Mouse (Mus musculus) liver, embryonic 11.5 days (tissue): ENCODE data around the gene Pex12. TPM values are rescaled to one million over a fixed set of nuclear protein-coding genes. Genes with fewer than 3 reads are reported as not detected.
"Not testable (repeated sequence)": the region's sequence is repeated elsewhere in the genome, so short reads cannot be mapped to it uniquely, and the experiment has no call there.

ENCODE experiments used
- ATAC-seq: fragments of 200-750 bp; cut with Nextera tagmentation; replicated peaks from 2 replicates; pipeline ENCODE4 v1.8.0; 2017; ENCODE audit warnings: moderate number of reproducible peaks, mild to moderate bottlenecking, moderate TSS enrichment, moderate library complexity; ENCODE audit not compliant: low FRiP score
- DNase-seq: peaks from one replicate; pipeline ENCODE4 v3.0.0-alpha.2; 2017; ENCODE audit warnings: low spot score
- H3K27ac ChIP-seq: fragments of 300-500 bp; sonication (generic); 2 replicates; pipeline ENCODE4 v1.5.1; 2014; ENCODE audit warnings: mild to moderate bottlenecking, low read depth, low read length, control low read depth
- H3K27me3 ChIP-seq: fragments of 300-500 bp; sonication (generic); replicated peaks from 2 replicates; pipeline ENCODE4 v1.6.1; 2014; ENCODE audit warnings: low read length, mixed read lengths; ENCODE audit not compliant: control insufficient read depth, insufficient read depth
- H3K36me3 ChIP-seq: fragments of 300-500 bp; sonication (generic); 2 replicates; pipeline ENCODE4 v1.6.1; 2014; ENCODE audit warnings: mild to moderate bottlenecking, low read length, moderate library complexity, mixed read lengths; ENCODE audit not compliant: control insufficient read depth, insufficient read depth
- H3K4me1 ChIP-seq: fragments of 300-500 bp; sonication (generic); replicated peaks from 2 replicates; pipeline ENCODE4 v1.6.1; 2014; ENCODE audit warnings: low read length, mixed read lengths; ENCODE audit not compliant: control insufficient read depth, insufficient read depth
- H3K4me2 ChIP-seq: fragments of 300-500 bp; sonication (generic); 2 replicates; pipeline ENCODE4 v1.6.1; 2014; ENCODE audit warnings: mild to moderate bottlenecking, control low read depth, moderate library complexity
- H3K4me3 ChIP-seq: fragments of 300-500 bp; sonication (generic); 2 replicates; pipeline ENCODE4 v1.5.1; 2014; ENCODE audit warnings: low read depth, low read length, control low read depth
- H3K9ac ChIP-seq: fragments of 300-500 bp; sonication (generic); 2 replicates; pipeline ENCODE4 v1.6.1; 2014; ENCODE audit warnings: low read depth, low read length, control low read depth
- H3K9me3 ChIP-seq: fragments of 300-500 bp; sonication (generic); 2 replicates; pipeline ENCODE4 v1.6.1; 2016; ENCODE audit warnings: low read length, inconsistent platforms, mixed read lengths; ENCODE audit not compliant: control insufficient read depth
- WGBS: fragments of 180-500 bp; shearing (Covaris S2); extraction: QIAGEN DNeasy Blood & Tissue Kit; methylation state at CpG from one replicate; pipeline ENCODE4 v1.1.7; 2014; 5-methylcytosine and 5-hydroxymethylcytosine counted together
- polyA plus RNA-seq: library from polyadenylated mRNA; unstranded; fragments of >200 nt; fragmentation: Nextera tagmentation; extraction: Ambion mirVana; gene quantifications from 2 replicates; pipeline ENCODE4 v1.2.1, GENCODE M21; 2014

Gene Pex12
- polyA plus RNA-seq, 1 experiment from 2014 or later: 13.7 TPM

GRCm38 (mm10) chr11:83279024-83279423, 23.4 kb downstream of the Pex12 start:
- Histone ChIP-seq H3K36me3 (no peaks in the 10 kb centered on the region), H3K9me3 (no peaks in the 10 kb centered on the region), H3K27ac (no peak overlapping the region), H3K4me3 (no peak overlapping the region), H3K27me3 (peaks cover 8% of the 10 kb centered on the region; the same call in 1 of the 2 replicates), H3K4me1 (no peaks in the 10 kb centered on the region), H3K9ac (no peak overlapping the region), H3K4me2 (no peak overlapping the region)
- ATAC-seq (no peak), DNase-seq (no peak)
- WGBS: 84% methylated on average over 4 of the region's 4 CpGs

- Histone ChIP-seq H3K4me3 (no peak overlapping the region), H3K27me3 (peaks cover 8% of the 10 kb centered on the region; the same call in 1 of the 2 replicates), H3K4me1 (peaks cover 6% of the 10 kb centered on the region; the same call in 1 of the 2 replicates), H3K9me3 (no peaks in the 10 kb centered on the region), H3K9ac (no peak overlapping the region), H3K27ac (no peak overlapping the region), H3K36me3 (no peaks in the 10 kb centered on the region), H3K4me2 (no peak overlapping the region)
- 66% methylated on average over 7 of the region's 7 CpGs for WGBS
- ATAC-seq (no peak), DNase-seq (no peak)
These were observed 26.1 kb downstream of the Pex12 start for GRCm38 (mm10) chr11:83276251-83276650.

- Histone ChIP-seq H3K9ac (no peak overlapping the region), H3K4me3 (no peak overlapping the region), H3K4me2 (no peak overlapping the region), H3K36me3 (no peaks in the 10 kb centered on the region), H3K4me1 (peaks cover 6% of the 10 kb centered on the region; the same call in 1 of the 2 replicates), H3K27me3 (peaks cover 8% of the 10 kb centered on the region; the same call in 1 of the 2 replicates), H3K27ac (peak overlapping the region; percentile 32; the same call in 1 of the 2 replicates), H3K9me3 (no peaks in the 10 kb centered on the region)
- ATAC-seq (peak; percentile 0; the same call in 1 of the 2 replicates), DNase-seq (no peak)
- 16% methylated on average over 2 of the region's 2 CpGs for WGBS
These were observed 30.2 kb downstream of the Pex12 start for GRCm38 (mm10) chr11:83271951-83272843.

GRCm38 (mm10) chr11:83271151-83271950, 31.0 kb downstream of the Pex12 start:
- peak; percentile 91 for ATAC-seq
- Histone ChIP-seq H3K9me3 (no peaks in the 10 kb centered on the region), H3K4me2 (peak overlapping the region; percentile 69), H3K4me3 (peak overlapping the region; percentile 49), H3K27me3 (peaks cover 8% of the 10 kb centered on the region; the same call in 1 of the 2 replicates), H3K36me3 (no peaks in the 10 kb centered on the region), H3K9ac (peak overlapping the region; percentile 55), H3K4me1 (peaks cover 6% of the 10 kb centered on the region; the same call in 1 of the 2 replicates), H3K27ac (peak overlapping the region; percentile 54; the same call in 1 of the 2 replicates)
- WGBS: 0% methylated on average over 26 of the region's 26 CpGs
- DNase-seq: peak; percentile 82

GRCm38 (mm10) chr11:83270842-83271150, 31.6 kb downstream of the Pex12 start:
- Histone ChIP-seq H3K27ac (no peak overlapping the region), H3K4me3 (peak overlapping the region; percentile 49), H3K4me2 (peak overlapping the region; percentile 69), H3K9me3 (no peaks in the 10 kb centered on the region), H3K27me3 (peaks cover 4% of the 10 kb centered on the region; the same call in 1 of the 2 replicates), H3K4me1 (peaks cover 6% of the 10 kb centered on the region; the same call in 1 of the 2 replicates), H3K9ac (peak overlapping the region; percentile 55), H3K36me3 (no peaks in the 10 kb centered on the region)
- ATAC-seq (no peak; the same call in 1 of the 2 replicates), DNase-seq (no peak)
- WGBS: 2% methylated on average over 6 of the region's 6 CpGs

- Histone ChIP-seq H3K4me3 (no peak overlapping the region), H3K27ac (peak overlapping the region; percentile 57), H3K4me2 (peak overlapping the region; percentile 26), H3K36me3 (no peaks in the 10 kb centered on the region), H3K9me3 (no peaks in the 10 kb centered on the region), H3K27me3 (no peaks in the 10 kb centered on the region), H3K4me1 (peaks cover 9% of the 10 kb centered on the region), H3K9ac (no peak overlapping the region)
- ATAC-seq: peak; percentile 78
- DNase-seq: no peak
- WGBS: 52% methylated on average over 3 of the region's 3 CpGs
These were observed 39.2 kb downstream of the Pex12 start for GRCm38 (mm10) chr11:83263146-83263545.

- H3K4me1 ChIP-seq: peaks cover 9% of the 10 kb centered on the region
- DNase-seq (no peak), ATAC-seq (peak; percentile 90)
- H3K4me2 ChIP-seq: peak overlapping the region; percentile 26
- no peaks in the 10 kb centered on the region for H3K36me3 ChIP-seq
- no peak overlapping the region for H3K4me3 ChIP-seq
- no peak overlapping the region for H3K9ac ChIP-seq
- 83% methylated on average over 1 of the region's 1 CpGs for WGBS
- peak overlapping the region; percentile 57 for H3K27ac ChIP-seq
- H3K9me3 ChIP-seq: no peaks in the 10 kb centered on the region
- no peaks in the 10 kb centered on the region for H3K27me3 ChIP-seq
These were observed 39.7 kb downstream of the Pex12 start for GRCm38 (mm10) chr11:83262673-83263072.

- not testable (repeated sequence) for H3K4me3 ChIP-seq, H3K4me2 ChIP-seq, ATAC-seq, H3K36me3 ChIP-seq, H3K9ac ChIP-seq, H3K4me1 ChIP-seq, H3K27ac ChIP-seq, H3K9me3 ChIP-seq, H3K27me3 ChIP-seq, DNase-seq
- WGBS: 50% methylated on average over 5 of the region's 5 CpGs
These were observed 45.2 kb downstream of the Pex12 start for GRCm38 (mm10) chr11:83257211-83257610.
